Mouse (Mus musculus) cerebellum, adult (tissue): ENCODE data around the gene Eif2b2.

Experiments used
- ATAC-seq: cut with Nextera tagmentation; 2 replicates; pipeline ENCODE4 v1.9.2; 2017; ENCODE audit warnings: mild to moderate bottlenecking, moderate library complexity, mixed read lengths; ENCODE audit not compliant: insufficient number of reproducible peaks, low FRiP score, low TSS enrichment

The Eif2b2 gene

GRCm38 (mm10) chr12:85233376-85234358, 14.4 kb downstream of the Eif2b2 start:
- ATAC-seq = no peak

GRCm38 (mm10) chr12:85237553-85237952, 18.3 kb downstream of the Eif2b2 start:
- ATAC-seq = no peak

- ATAC-seq = no peak
Observed at GRCm38 (mm10) chr12:85252083-85252482, 32.8 kb downstream of the Eif2b2 start.

GRCm38 (mm10) chr12:85256074-85256751, 36.9 kb downstream of the Eif2b2 start:
- ATAC-seq = no peak

- no peak for ATAC-seq
Observed at GRCm38 (mm10) chr12:85257008-85257639, 37.8 kb downstream of the Eif2b2 start.

GRCm38 (mm10) chr12:85262489-85262888, 43.2 kb downstream of the Eif2b2 start:
- no peak for ATAC-seq

GRCm38 (mm10) chr12:85263190-85263589, 43.9 kb downstream of the Eif2b2 start:
- ATAC-seq = no peak

- ATAC-seq = no peak
Observed at GRCm38 (mm10) chr12:85264531-85264930, 45.2 kb downstream of the Eif2b2 start.

GRCm38 (mm10) chr12:85264940-85265339, 45.7 kb downstream of the Eif2b2 start:
- ATAC-seq = no peak

- ATAC-seq = no peak
Observed at GRCm38 (mm10) chr12:85266248-85266647, 47.0 kb downstream of the Eif2b2 start.

GRCm38 (mm10) chr12:85269821-85270220, 50.5 kb downstream of the Eif2b2 start:
- no peak for ATAC-seq

- peak; percentile 98 for ATAC-seq
Observed at GRCm38 (mm10) chr12:85270319-85270718, 51.0 kb downstream of the Eif2b2 start, which contains the start of gene Mlh3. Gene Mlh3, minus strand, starts transcription at chr12:85270599.

- ATAC-seq = no peak
Observed at GRCm38 (mm10) chr12:85271132-85271842, 52.0 kb downstream of the Eif2b2 start.

GRCm38 (mm10) chr12:85271843-85272206, 52.5 kb downstream of the Eif2b2 start:
- no peak for ATAC-seq

GRCm38 (mm10) chr12:85273508-85273907, 54.2 kb downstream of the Eif2b2 start:
- no peak for ATAC-seq
